Mouse (Mus musculus): ENCODE data around the gene Zcchc24.

Gene Zcchc24

GRCm38 (mm10) chr14:25713443-25713842 is 55.4 kb downstream of the Zcchc24 start:
- DNase-seq, result peak; percentile 70

GRCm38 (mm10) chr14:25711602-25712001 is 57.2 kb downstream of the Zcchc24 start:
- no peak for DNase-seq

- DNase-seq, result no peak
Observed at GRCm38 (mm10) chr14:25711177-25711576, 57.7 kb downstream of the Zcchc24 start.

GRCm38 (mm10) chr14:25710681-25711080 is 58.2 kb downstream of the Zcchc24 start:
- DNase-seq, result no peak

- no peak for DNase-seq
Observed at GRCm38 (mm10) chr14:25710073-25710472, 58.8 kb downstream of the Zcchc24 start.

GRCm38 (mm10) chr14:25708917-25709316 is 59.9 kb downstream of the Zcchc24 start:
- no peak for DNase-seq

- DNase-seq, result no peak
Observed at GRCm38 (mm10) chr14:25708451-25708850, 60.4 kb downstream of the Zcchc24 start.

GRCm38 (mm10) chr14:25707691-25708181 is 61.1 kb downstream of the Zcchc24 start:
- DNase-seq, result peak; percentile 75

- DNase-seq, result no peak
Observed at GRCm38 (mm10) chr14:25701986-25702385, 66.9 kb downstream of the Zcchc24 start.

- no peak for DNase-seq
Observed at GRCm38 (mm10) chr14:25696356-25696755, 72.5 kb downstream of the Zcchc24 start.

- DNase-seq, result peak; percentile 42
Observed at GRCm38 (mm10) chr14:25695059-25695458, 73.8 kb downstream of the Zcchc24 start.

- peak; percentile 56 for DNase-seq
Observed at GRCm38 (mm10) chr14:25694569-25694897, 74.3 kb downstream of the Zcchc24 start.

- peak; percentile 100 for DNase-seq
Observed at GRCm38 (mm10) chr14:25693888-25694568, 74.8 kb downstream of the Zcchc24 start, which contains the start of gene Ppif. Gene Ppif, plus strand, starts transcription at chr14:25694154.

GRCm38 (mm10) chr14:25693271-25693887 is 75.5 kb downstream of the Zcchc24 start:
- no peak for DNase-seq

GRCm38 (mm10) chr14:25686983-25687901 is 81.6 kb downstream of the Zcchc24 start:
- DNase-seq, result no peak

GRCm38 (mm10) chr14:25686216-25686945 is 82.5 kb downstream of the Zcchc24 start:
- DNase-seq, result no peak

GRCm38 (mm10) chr14:25682020-25682419 is 86.8 kb downstream of the Zcchc24 start:
- DNase-seq, result no peak

- no peak for DNase-seq
Observed at GRCm38 (mm10) chr14:25679625-25680024, 89.2 kb downstream of the Zcchc24 start.

GRCm38 (mm10) chr14:25667587-25667986 is 101.3 kb downstream of the Zcchc24 start:
- no peak for DNase-seq

GRCm38 (mm10) chr14:25666668-25667376 is 102.0 kb downstream of the Zcchc24 start:
- DNase-seq, result no peak

- DNase-seq, result no peak
Observed at GRCm38 (mm10) chr14:25665314-25665970, 103.4 kb downstream of the Zcchc24 start.
